In genomic region chr13:44705743-44706044, GRCm38 (mm10) we compare ENCODE assay signal across 23 mouse cellular contexts. TPM values are rescaled to one million over a fixed set of nuclear protein-coding genes. Genes with fewer than 3 reads are reported as not detected.
DNase-seq lines count a peak whose midpoint lies in the region; ATAC-seq and TF ChIP-seq lines count a peak whose summit lies in the region.
"Had no signal": no experiment of that assay in that cellular context is flagged by ENCODE, and none has a peak within 500 bp of the region (broad histone marks: within the 10 kb centered on the region; RNA-seq: fewer than 3 reads in every experiment).

No protein-coding gene starts in this region.

- peak; percentile 96 for TF ChIP-seq EP300 in ES-Bruce4 (IDR thresholded peaks at IDR 0.05; ENCODE audit: insufficient read depth, low read depth, low read length)

- H3K9me3 ChIP-seq in kidney, embryonic 14.5 days (ENCODE audit: control insufficient read depth, low read length) = no peaks in the 10 kb centered on the region
- H3K9me3 ChIP-seq in kidney, embryonic 16.5 days (ENCODE audit: low read length) = no peaks in the 10 kb centered on the region
- H3K9me3 ChIP-seq in ES-Bruce4 (replicated peaks; ENCODE audit: control insufficient read depth, insufficient read depth, low read length, poor library complexity, severe bottlenecking) = no peaks in the 10 kb centered on the region
- H3K9me3 ChIP-seq: embryonic facial prominence, embryonic 12.5 days; embryonic facial prominence, embryonic 15.5 days; forebrain, embryonic 13.5 days; hindbrain, embryonic 12.5 days; hindbrain, embryonic 15.5 days had no signal

- H3K4me2 ChIP-seq in kidney, embryonic 14.5 days (replicated peaks; ENCODE audit: low read depth, low read length) = no peak overlapping the region
- H3K4me2 ChIP-seq in kidney, embryonic 16.5 days (replicated peaks; ENCODE audit: low read depth, low read length) = no peak overlapping the region
- H3K4me2 ChIP-seq: embryonic facial prominence, embryonic 12.5 days; embryonic facial prominence, embryonic 15.5 days; forebrain, embryonic 13.5 days; heart, embryonic 11.5 days; hindbrain, embryonic 12.5 days; hindbrain, embryonic 15.5 days had no signal

- no peak overlapping the region for H3K4me3 ChIP-seq in kidney, embryonic 14.5 days (ENCODE audit: low read length)
- no peak overlapping the region for H3K4me3 ChIP-seq in kidney, embryonic 16.5 days (ENCODE audit: low read length)
- H3K4me3 ChIP-seq in ES-Bruce4 (ENCODE audit: low read depth, low read length) = peak overlapping the region; percentile 39
- H3K4me3 ChIP-seq: embryonic facial prominence, embryonic 12.5 days; embryonic facial prominence, embryonic 15.5 days; forebrain, embryonic 13.5 days; hindbrain, embryonic 12.5 days; hindbrain, embryonic 15.5 days had no signal

- H3K36me3 ChIP-seq in kidney, embryonic 14.5 days (ENCODE audit: control insufficient read depth, insufficient read depth, low read length) = no peaks in the 10 kb centered on the region
- no peaks in the 10 kb centered on the region for H3K36me3 ChIP-seq in kidney, embryonic 16.5 days (ENCODE audit: insufficient read depth, low read length)
- no peaks in the 10 kb centered on the region for H3K36me3 ChIP-seq in ES-Bruce4 (ENCODE audit: control insufficient read depth, insufficient read depth, low read length, poor library complexity, severe bottlenecking)
- H3K36me3 ChIP-seq: embryonic facial prominence, embryonic 12.5 days; embryonic facial prominence, embryonic 15.5 days; hindbrain, embryonic 12.5 days; hindbrain, embryonic 15.5 days had no signal

- DNase-seq in kidney, adult 18-20 months = peak; percentile 10
- DNase-seq in kidney, postnatal 36 days = peak; percentile 13 to 14
- peak; percentile 35 for DNase-seq in yolk sac, embryonic 10.5 days (ENCODE audit: low spot score)
- no peak for DNase-seq in gastrocnemius, adult 8-10 months (ENCODE audit: low spot score in 2 of 2)
- DNase-seq: adrenal gland, adult 2 months; adrenal gland, postnatal 14 days; cerebellum, adult 11 months; cerebellum, adult 2 months; cerebellum, adult 9-11 months; cerebellum, postnatal 25 days; gastrocnemius, postnatal 14 days; heart, adult 11 months had no signal

- TF ChIP-seq POLR2A in ES-Bruce4 (IDR thresholded peaks at IDR 0.05; ENCODE audit: insufficient read depth, low read length) = no peak

- WGBS in kidney, embryonic 14.5 days = 34% methylated on average over 7 of the region's 7 CpGs
- WGBS in kidney, embryonic 16.5 days = 48% methylated on average over 7 of the region's 7 CpGs

- H3K4me1 ChIP-seq in kidney, embryonic 14.5 days (ENCODE audit: control insufficient read depth, insufficient read depth, low read length) = no peaks in the 10 kb centered on the region
- H3K4me1 ChIP-seq in kidney, embryonic 16.5 days (ENCODE audit: insufficient read depth, low read length) = 0 out of 2 replicates have a peak, but pooled peaks cover 2% of the 10 kb centered on the region
- peaks cover 15% of the 10 kb centered on the region for H3K4me1 ChIP-seq in ES-Bruce4 (ENCODE audit: control insufficient read depth, insufficient read depth, low read length)
- H3K4me1 ChIP-seq: embryonic facial prominence, embryonic 15.5 days had no signal

- H3K27ac ChIP-seq in kidney, embryonic 14.5 days (ENCODE audit: low read depth, low read length) = no peak overlapping the region
- H3K27ac ChIP-seq in kidney, embryonic 16.5 days (ENCODE audit: low read length) = no peak overlapping the region
- H3K27ac ChIP-seq in ES-Bruce4 (ENCODE audit: insufficient read depth, low read length) = peak overlapping the region; percentile 100
- H3K27ac ChIP-seq: embryonic facial prominence, embryonic 12.5 days; embryonic facial prominence, embryonic 15.5 days; forebrain, embryonic 13.5 days; hindbrain, embryonic 12.5 days; hindbrain, embryonic 15.5 days had no signal

- no peak for TF ChIP-seq CTCF in ES-Bruce4 (IDR thresholded peaks at IDR 0.05; ENCODE audit: low read depth, low read length)

- no peak overlapping the region for H3K9ac ChIP-seq in kidney, embryonic 14.5 days (ENCODE audit: low read depth, low read length)
- H3K9ac ChIP-seq in kidney, embryonic 16.5 days (replicated peaks; ENCODE audit: low read length) = no peak overlapping the region
- peak overlapping the region; percentile 87 for H3K9ac ChIP-seq in ES-Bruce4 (ENCODE audit: low read depth, poor library complexity, severe bottlenecking)
- H3K9ac ChIP-seq: embryonic facial prominence, embryonic 12.5 days; embryonic facial prominence, embryonic 15.5 days; forebrain, embryonic 13.5 days; hindbrain, embryonic 12.5 days; hindbrain, embryonic 15.5 days had no signal

- H3K27me3 ChIP-seq in kidney, embryonic 14.5 days (ENCODE audit: control insufficient read depth, insufficient read depth, low read length) = no peaks in the 10 kb centered on the region
- no peaks in the 10 kb centered on the region for H3K27me3 ChIP-seq in kidney, embryonic 16.5 days (ENCODE audit: insufficient read depth, low read length)
- no peaks in the 10 kb centered on the region for H3K27me3 ChIP-seq in ES-Bruce4 (ENCODE audit: control insufficient read depth, insufficient read depth, low read length, poor library complexity, severe bottlenecking)
- H3K27me3 ChIP-seq: embryonic facial prominence, embryonic 12.5 days; embryonic facial prominence, embryonic 15.5 days; forebrain, embryonic 13.5 days; hindbrain, embryonic 12.5 days; hindbrain, embryonic 15.5 days had no signal

- no peak for ATAC-seq in kidney, embryonic 14.5 days (ENCODE audit: low FRiP score, low TSS enrichment)
- ATAC-seq in kidney, embryonic 16.5 days (ENCODE audit: low FRiP score, low TSS enrichment) = no peak
- ATAC-seq: CD4-positive, CD25-positive, alpha-beta regulatory T cell, adult 4 months; forebrain, embryonic 13.5 days; forebrain, embryonic 16.5 days had no signal

RNA-seq across cellular contexts. Expression of gene Jarid2, which starts 23.6 kb away (rescaled TPM):
- polyA plus RNA-seq in kidney, embryonic 14.5 days (2014; fragmentation: Nextera tagmentation; extraction: Ambion mirVana) = 27.4 and 28.1 TPM in 2 replicates
- 39.7 and 46.2 TPM in 2 replicates for polyA plus RNA-seq in kidney, embryonic 16.5 days (2015; fragmentation: Nextera tagmentation; extraction: Ambion mirVana)
- 143 and 150 TPM in 2 replicates for polyA plus RNA-seq in ES-Bruce4 (2011; ENCODE audit: insufficient read depth, insufficient read length, low read depth, missing spikeins)
- total RNA-seq in gastrocnemius, adult 8-10 months (2022) = 10 to 100 TPM; 19.1 to 26.3 (median 21.0) TPM

Comparison
In these comparisons a context has a peak if more than half of its experiments do, and no peak if none do; other contexts are left out.
1. DNase-seq: peak in kidney, adult 18-20 months (single experiment), kidney, postnatal 36 days (2 of 2) and yolk sac, embryonic 10.5 days (single experiment); none in gastrocnemius, adult 8-10 months (0 of 2).